Mouse (Mus musculus) layer of hippocampus, adult 9-10 months (tissue): Measurements from ENCODE around the gene Lsm4.

Experiments used
- DNase-seq: peaks from one replicate; pipeline ENCODE4 v3.0.0; 2022; ENCODE audit warnings: low spot score

The Lsm4 gene

DNA sequence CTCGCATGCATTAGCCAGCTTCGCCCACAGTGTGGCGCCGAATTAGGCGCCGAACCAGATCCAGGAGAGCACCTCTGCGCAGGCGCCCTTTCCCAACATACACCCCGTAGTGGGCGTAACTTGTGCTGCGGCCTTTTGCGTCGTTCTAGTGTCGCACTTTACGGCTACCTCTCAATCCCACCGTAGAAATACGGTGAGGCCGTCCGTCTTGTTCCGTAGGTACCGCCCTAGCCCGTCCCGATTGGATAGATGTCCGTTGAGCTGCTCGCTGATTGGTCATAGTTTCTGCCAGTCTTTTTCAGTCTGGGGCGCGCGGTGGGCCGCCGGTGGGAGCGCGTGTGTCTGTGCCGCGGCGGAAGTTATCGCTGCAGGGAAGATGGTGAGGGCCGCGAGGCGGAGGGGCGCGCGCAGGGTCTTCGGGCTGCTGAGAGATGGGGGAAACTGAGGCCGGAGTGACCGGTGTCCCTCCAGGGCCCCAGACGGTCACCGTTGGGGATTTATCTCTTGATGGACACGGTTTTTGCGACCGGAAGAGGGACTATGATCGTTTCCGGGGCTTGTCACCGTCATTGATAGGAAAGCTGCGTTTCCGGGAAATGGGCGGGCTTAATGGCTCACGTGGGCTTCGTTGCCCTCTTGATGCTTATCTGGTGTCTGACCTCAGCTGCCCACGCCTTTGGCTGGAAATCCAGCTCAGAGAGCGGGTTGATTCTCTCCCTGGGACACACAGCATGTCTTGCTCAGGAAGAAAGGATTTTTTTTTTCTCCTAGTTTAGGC, at the start of gene Lsm4:
TSS of gene Lsm4 (plus strand) at position 170 of the 778 bp plus-strand sequence.
- peak; percentile 99 for DNase-seq

DNA sequence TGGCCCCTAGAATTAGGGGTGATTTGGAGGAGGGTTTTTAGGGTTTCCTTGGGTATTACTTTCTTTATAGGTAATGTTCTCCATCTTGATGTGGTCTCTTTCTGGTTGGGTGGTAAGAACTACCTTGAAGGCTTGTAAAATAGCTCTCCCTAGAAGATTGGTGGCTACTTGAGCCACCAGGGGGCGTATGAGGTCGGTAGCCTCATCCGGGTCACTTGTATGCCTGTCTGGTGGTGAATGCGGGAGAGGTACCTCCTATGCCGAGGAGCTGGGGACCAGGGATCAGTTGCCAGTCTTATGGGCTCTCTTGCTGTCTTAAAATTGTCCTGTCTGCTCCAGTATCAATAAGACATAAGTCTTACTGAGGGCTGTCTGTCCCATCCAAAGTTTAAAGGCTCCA, 47.9 kb upstream of the Lsm4 start:
- no peak for DNase-seq

DNA sequence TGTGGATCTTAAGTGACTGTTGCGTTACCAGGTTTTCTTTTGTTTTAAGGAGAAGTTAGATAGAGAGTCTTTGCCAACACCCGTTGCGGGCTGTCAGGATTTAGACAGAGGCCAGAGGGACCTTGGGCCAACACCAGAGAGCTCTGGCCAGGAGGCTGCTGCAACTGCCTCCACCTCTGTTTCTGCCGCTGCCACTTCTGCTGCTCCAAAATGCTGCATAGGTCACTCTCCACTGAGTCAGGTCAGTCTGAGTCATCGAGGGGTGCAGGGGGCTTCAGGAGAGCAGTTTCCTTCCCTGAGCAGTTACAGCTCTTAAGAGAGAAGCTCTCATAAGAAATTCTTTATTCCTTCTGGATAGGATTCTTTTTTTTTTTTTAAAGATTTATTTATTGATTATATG, 46.0 kb upstream of the Lsm4 start:
- no peak for DNase-seq

DNA sequence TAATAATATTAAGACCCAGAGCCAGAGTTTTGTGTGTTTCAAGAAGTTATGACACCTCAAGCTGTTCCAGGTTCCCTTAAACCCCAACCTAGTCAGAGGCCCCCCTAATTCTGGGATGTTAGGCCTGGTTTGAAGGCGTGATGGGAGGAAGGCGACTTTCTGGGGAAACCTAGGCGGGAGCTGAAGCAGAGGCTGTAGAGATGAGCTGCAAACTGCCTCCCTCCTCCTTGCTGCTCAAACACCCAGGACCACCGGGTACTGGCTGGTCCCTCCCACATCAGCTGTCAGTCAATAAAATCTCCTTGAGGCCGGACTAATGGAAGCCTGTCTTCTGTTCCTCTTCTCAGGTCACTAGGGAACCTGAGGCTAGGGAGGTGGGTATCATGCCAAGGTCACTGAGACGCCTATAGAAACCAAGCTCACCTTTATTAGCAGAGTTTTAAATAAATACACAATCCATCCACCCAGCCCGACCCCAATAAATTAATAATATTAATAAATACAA, 44.0 kb upstream of the Lsm4 start:
- DNase-seq: no peak

- peak; percentile 89 for DNase-seq
These were observed 43.2 kb upstream of the Lsm4 start for GRCm38 (mm10) chr8:70629574-70630531.

DNA sequence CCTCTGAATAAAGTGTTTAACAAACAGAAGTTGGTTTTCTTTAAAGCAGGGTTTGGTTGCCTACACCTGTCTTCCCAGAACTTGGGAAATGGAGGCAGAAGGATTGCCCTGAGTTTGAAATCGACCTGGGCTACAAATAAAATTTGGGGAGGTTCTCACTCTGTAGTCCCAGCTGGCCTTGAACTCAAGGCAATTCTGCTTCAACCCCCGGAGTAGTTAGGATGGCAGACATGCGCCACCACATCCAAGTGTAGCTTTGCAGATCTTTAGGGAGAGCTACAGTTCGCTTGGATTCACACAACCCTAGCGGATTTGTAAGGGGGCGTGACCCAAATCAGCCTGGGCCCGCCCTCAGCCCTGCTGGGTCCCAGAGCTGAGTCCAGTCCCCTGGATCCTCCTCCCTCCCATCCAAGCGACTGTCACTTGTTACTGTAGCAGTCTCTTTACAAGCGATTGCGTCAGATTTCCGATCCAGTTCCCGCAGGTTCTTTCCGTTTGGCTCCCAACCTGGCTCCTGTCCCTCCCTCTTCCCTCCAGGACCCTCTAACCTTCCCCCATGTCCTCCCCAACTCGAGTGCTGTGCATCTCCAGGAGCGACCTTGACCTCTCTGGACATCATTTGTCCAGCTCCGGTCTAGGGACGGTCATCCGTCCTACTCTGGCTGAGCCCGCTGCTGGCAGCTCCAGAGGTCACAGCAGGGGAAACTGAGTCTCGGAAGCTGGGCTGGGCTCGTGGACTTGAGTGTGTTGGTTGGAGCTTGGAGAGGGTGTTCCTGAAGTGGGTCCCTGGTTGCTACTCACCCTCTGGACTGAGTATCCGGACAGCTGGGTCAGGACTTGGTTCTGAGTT, 42.3 kb upstream of the Lsm4 start:
- DNase-seq: no peak

GRCm38 (mm10) chr8:70631436-70631835, 41.6 kb upstream of the Lsm4 start:
- DNase-seq: no peak

- no peak for DNase-seq
These were observed 40.6 kb upstream of the Lsm4 start, which contains the start of gene Gdf15 for GRCm38 (mm10) chr8:70632346-70632892. Gene Gdf15 (minus strand): TSS chr8:70632456.

- DNase-seq: no peak
These were observed 39.0 kb upstream of the Lsm4 start for GRCm38 (mm10) chr8:70634066-70634465.

DNA sequence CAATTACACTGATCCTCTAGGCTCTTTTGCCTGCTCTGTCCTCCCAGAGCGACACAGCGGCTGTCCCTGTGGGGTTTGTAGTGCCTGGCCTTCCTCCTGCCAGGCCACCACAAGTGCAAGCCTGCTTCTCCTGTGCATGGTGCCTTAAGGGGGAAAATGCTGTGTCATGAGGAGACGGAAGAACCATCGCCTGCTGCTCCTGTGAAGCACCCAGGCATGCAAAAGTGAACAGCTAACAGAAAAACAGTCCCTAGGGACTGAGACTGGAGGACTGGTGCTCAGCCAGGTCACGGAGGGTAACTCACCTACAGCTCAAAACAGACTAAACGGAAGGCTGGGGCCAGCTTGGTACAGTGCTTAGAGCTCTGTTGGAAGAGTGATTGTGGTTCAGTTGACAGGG, 37.5 kb upstream of the Lsm4 start:
- no peak for DNase-seq

DNA sequence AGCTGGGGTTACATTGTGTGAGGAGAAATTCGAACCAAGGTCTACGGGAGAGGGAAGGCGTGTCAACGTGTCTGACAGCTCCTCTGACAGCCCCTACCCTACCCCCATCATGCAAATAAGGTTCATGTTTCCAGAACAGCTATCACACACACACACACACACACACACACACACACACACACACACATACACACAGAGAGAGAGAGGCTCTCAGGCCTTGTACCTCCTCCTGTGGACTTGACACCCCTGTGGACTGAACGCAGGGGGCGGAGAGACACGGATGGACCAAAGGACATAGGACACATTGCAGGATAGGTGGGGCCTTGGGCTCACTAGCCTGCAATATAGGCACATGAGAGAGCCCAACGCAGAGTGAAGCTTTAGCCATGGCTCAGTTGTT, 36.2 kb upstream of the Lsm4 start:
- no peak for DNase-seq

- DNase-seq: no peak
These were observed 34.3 kb upstream of the Lsm4 start for GRCm38 (mm10) chr8:70638752-70639151.

DNA sequence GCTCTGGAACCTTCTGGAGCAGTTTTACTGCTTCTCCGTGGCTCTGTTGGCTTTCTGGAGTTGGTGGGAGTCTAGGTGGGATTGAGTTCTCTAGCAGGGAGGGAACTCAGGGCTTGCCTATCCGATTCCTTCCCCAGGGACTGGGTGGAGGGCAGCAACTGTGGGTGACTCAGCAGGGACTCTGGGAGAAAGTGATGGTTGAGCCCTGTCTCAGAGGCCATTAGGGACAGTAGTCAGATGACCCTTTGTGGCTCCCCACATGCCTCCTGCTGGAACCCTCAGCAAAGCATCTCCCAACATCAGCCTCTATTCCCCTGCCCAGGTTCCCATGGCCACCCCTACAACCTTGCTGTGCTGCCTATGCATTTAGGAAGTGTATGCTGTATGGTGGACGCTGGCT, 30.0 kb upstream of the Lsm4 start:
- no peak for DNase-seq

GRCm38 (mm10) chr8:70644065-70644464, 29.0 kb upstream of the Lsm4 start:
- no peak for DNase-seq

- no peak for DNase-seq
These were observed 27.4 kb upstream of the Lsm4 start for GRCm38 (mm10) chr8:70645501-70646224.

DNA sequence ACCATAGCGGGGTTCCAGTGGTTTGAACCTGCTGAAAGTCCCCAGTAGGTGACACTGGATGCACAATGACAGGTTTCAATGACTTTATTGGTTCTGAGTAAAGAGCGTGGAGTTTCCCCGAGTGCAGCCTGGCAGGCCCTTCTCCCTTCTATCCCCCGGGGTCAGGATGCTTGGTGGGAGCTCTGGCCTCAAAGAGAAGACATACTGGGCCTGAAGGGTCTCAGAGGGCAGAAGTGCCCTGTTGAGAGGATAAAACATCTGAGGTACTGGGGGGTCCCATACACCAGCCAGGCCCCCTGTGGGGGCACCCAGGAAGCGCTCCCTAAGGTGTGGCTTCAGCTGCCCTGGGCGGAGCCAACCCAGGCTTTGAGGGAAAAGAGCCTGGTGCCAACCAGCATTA, 26.7 kb upstream of the Lsm4 start:
- DNase-seq: no peak

DNA sequence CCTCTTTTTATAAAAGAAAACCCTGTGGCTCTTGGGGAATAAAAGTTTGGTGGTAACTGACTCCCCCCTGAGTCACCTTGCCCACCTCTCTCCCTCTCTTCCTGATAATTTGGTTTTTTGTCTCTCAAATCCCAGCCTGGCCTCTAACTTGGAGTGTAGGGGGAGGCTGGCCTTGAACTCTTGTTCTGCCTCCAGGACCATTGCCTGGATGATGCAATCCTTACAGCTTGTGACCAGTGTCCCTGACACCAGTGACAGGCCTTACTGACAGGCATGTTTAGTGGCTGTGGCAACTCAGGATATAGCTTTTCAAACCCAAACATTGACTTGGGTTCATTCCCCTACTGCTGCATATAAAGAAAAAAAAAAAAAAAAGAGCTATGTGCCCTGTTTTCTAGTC, 26.3 kb upstream of the Lsm4 start:
- no peak for DNase-seq

DNA sequence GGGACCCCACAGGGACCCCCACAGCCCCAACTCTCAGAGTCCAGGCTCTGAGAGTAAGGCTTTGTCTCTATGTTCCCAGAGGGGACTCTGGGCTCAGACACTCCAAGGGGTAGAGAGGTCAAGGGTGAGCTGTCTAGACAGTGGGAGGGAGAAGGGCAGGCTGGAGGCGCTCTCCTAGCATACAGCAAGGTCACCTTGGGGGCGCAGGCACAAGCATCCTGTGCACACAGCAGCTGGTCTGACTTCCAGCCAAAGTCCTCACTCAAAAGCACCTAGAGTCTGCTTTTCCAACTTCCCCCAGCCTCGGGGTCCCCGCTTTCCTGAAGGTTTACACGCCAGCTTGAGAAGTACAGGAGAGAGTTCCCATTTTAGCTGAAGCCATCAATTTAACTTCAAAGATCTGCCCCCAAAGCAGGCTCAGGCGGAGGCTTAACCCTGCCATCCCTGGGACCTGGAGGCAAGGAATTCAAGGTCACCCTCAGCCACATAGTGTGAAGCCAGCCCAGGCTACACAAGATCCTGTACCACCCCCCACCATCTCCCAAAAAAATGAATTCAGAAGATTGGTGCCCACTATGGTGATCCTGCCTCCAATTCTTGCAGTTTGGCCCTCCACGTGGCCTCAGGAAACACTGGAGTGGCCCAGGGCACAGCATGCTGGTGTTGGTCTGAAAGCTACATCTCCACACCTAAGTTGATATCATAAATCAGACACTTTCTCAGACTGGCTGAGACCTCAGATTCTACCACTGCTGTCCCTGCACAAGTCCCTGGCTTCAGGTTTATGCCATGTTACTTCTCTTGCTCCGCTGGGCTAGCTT, 25.5 kb upstream of the Lsm4 start:
- no peak for DNase-seq

DNA sequence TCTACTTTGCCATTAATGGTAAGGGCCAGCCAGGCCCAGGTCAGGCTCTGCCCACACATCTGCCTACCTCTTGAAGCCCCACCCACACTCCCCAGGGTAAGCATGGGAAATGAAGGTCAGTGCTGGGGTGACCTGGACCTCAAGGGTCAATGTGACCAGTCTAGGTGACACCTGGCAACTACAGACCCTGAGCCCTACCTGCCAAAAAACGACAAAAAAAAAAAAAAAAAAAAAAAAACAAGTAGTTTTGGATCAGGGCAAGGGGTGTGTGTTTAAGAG, 24.9 kb upstream of the Lsm4 start:
- no peak for DNase-seq

- no peak for DNase-seq
These were observed 24.1 kb upstream of the Lsm4 start for GRCm38 (mm10) chr8:70648921-70649320.
